Mouse (Mus musculus) frontal cortex, postnatal 36 days (tissue): Measurements from ENCODE around the gene Hivep1.

ENCODE experiments used
- DNase-seq, 2 experiments: peaks; one replicate each; pipeline ENCODE4 v3.0.0; 2022; ENCODE audit warnings: low spot score in 2 of 2

The Hivep1 gene

GRCm38 (mm10) chr13:42222401-42222800, 170.6 kb downstream of the Hivep1 start:
- no peak for DNase-seq

GRCm38 (mm10) chr13:42228849-42229248, 177.0 kb downstream of the Hivep1 start:
- DNase-seq, result no peak

GRCm38 (mm10) chr13:42233741-42234419, 182.1 kb downstream of the Hivep1 start:
- no peak for DNase-seq

GRCm38 (mm10) chr13:42238520-42238919, 186.7 kb downstream of the Hivep1 start:
- no peak for DNase-seq

- DNase-seq, result no peak
Observed at GRCm38 (mm10) chr13:42242131-42242530, 190.3 kb downstream of the Hivep1 start.
